Mouse (Mus musculus) monocyte, adult 59 days (primary cell): ENCODE measurements around the gene Trmt11. TPM values are rescaled to one million over a fixed set of nuclear protein-coding genes. Genes with fewer than 3 reads are reported as not detected.

Experiments used
- total RNA-seq, 2 experiments: library from RNA; stranded (reverse); gene quantifications; one replicate each; pipeline ENCODE4 v1.2.4; 2023

The Trmt11 gene
- total RNA-seq, result 10 to 100 TPM in 1 of 2 experiments, 1 to 10 TPM in 1; 9.9 to 11.7 TPM

GRCm38 (mm10) chr10:30600542-30600966 is at the start of gene Trmt11:
Gene Trmt11, minus strand, starts transcription at chr10:30600749.

GRCm38 (mm10) chr10:30629513-30629912 is 29.0 kb upstream of the Trmt11 start, which contains the start of gene Hint3:
Gene Hint3, minus strand, starts transcription at chr10:30629632.

Other genes starting within 250 kb of the Trmt11 start
- gene Hint3, start 28.9 kb upstream of the Trmt11 start, total RNA-seq, result 10 to 100 TPM; 10.5 to 12.5 TPM
- 10 to 100 TPM; 24.3 to 28.0 TPM for gene Ncoa7, start 202.6 kb upstream of the Trmt11 start, total RNA-seq
- under 1 TPM in 1 of 2 experiments, not detected in 1; 0.55 TPM for gene Hey2, start 242.1 kb upstream of the Trmt11 start, total RNA-seq